Mouse (Mus musculus) gastrocnemius, postnatal 10 days (tissue): ENCODE data around the gene Slc10a7. TPM values are rescaled to one million over a fixed set of nuclear protein-coding genes. Genes with fewer than 3 reads are reported as not detected.
"Not testable (repeated sequence)": the region's sequence is repeated elsewhere in the genome, so short reads cannot be mapped to it uniquely, and the experiment has no call there.

Experiments used
- DNase-seq: peaks from one replicate; pipeline ENCODE4 v3.0.0; 2021; ENCODE audit warnings: mixed read lengths
- total RNA-seq, 2 experiments: library from RNA; stranded (reverse); gene quantifications; 2 replicates each; pipeline ENCODE4 v1.2.3; 2021

Slc10a7 gene
- total RNA-seq, 2 experiments from 2014 or later: 10.1 to 11.0 TPM

DNA sequence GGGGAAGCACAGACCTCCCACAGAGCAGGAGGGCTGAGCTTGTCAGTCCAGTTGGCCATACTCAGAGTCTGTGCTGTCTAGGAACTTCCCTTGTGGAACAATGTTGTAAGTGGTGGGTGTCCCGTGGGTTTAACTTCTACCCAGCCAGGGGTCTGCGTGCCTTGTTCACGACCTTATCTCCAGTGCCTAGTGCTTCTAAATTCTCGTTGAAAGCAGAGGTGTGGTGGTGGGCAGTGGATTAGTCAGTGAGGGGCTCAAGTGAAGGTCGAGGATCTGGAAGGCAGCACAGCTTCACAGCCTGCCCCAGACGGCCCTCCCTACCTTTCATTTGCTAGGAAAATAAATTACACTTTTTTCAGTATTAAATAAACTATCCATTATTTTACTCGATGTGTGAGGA is 161.1 kb downstream of the Slc10a7 start:
- DNase-seq: no peak

DNA sequence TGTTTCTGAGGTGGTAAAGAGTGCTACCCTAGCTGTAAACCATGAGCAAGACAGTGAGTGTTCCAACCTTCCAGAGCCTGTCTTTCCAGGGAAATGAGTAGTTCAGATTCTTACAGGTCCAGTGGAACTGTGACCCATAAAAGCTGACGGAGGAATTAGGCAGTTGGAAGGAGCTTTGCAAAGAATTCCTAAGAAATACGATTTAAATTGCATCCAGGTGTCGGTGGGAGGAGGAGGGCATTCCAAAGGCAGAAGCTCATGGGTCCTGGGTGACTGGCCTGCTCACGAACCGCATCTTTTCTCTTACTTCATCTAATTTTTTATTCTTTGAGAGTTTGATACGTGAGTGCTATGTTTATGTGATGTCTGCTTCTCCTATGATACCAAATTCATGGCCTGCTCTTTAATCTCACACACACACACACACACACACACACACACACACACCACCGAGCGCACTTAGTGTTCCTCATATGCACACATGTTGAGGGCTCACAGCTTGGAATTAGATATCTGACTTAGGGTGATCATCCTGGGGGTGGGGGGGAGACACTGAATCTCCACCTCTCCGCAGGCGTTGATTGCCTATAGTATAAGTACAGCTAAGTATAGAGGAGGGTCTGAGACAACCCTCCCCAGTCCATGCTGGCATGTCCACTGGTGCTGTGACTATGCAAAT is 169.5 kb downstream of the Slc10a7 start:
- DNase-seq: no peak

DNA sequence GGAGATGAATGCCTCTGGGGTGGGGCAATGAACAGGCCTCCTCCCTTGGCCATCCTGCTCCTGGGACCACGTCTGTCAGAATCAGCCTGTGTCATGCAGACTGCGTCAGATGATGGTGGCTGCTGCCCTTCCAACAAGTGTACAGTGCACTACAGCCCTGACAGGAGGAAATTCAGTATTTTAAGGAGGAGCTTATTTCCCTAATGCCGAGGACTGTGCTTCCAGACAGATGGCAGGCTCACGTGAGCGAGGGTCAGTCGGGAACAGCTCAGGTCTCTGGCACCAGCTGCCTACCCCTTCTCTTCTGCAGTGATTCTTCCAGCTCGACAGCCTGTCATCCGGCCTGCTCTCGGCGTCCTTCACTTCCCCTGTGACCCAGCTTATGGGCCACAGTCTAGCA is 181.6 kb downstream of the Slc10a7 start:
- no peak for DNase-seq

DNA sequence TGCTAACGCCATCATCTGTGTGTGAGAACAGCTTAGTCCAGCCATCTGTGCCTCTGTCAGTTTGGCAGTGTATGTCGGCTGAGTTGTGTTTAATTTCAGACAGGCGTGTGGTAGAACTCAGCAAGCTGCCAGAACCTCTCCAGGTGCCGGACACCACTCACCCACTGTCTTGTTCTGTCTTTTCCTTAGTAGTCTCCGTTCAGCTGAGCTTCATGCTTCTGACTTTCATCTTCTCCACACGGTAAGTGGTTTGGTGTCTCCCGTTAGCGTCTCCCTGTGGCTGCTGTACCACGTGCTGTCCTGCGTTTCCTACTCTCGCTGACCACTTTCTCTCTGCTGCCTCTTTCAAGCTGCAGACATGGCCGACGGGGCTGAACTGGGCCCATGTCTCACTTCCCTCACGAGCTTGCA is 189.2 kb downstream of the Slc10a7 start:
- no peak for DNase-seq

DNA sequence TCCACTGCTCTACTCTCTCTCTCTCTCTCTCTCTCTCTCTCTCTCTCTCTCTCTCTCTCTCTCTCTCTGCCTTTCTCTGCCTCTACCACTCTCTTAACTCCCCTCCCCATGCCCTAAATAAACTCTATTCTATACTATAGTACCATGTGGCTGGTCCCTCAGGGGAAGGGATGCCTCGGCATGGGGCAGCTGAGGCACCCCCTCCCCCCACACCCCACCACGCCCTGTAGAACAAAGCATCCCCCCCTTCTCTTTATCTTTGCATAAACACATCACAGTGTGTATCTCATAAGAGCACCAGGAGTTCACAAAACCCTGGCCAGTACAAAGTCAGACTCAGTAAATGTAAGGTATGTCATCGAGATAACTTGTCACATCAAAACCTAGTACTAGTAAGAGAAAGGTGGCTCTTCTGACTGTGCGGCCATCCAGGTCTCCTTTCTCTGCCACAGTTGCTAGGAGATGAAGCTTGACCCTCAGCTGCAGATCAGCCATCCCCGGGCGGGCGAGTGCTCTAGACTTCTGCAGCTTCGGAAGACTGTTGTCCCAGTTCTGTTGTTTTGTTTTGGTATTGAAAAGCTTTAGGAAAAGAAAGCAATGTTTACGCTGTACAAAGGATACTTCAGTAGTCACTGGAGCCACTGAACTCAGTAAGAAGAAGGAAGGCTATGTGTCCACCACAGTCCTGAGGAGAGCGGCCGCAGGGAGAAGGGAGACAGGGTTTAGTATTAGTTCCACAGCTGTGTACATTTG is 194.1 kb downstream of the Slc10a7 start:
- DNase-seq: no peak

DNA sequence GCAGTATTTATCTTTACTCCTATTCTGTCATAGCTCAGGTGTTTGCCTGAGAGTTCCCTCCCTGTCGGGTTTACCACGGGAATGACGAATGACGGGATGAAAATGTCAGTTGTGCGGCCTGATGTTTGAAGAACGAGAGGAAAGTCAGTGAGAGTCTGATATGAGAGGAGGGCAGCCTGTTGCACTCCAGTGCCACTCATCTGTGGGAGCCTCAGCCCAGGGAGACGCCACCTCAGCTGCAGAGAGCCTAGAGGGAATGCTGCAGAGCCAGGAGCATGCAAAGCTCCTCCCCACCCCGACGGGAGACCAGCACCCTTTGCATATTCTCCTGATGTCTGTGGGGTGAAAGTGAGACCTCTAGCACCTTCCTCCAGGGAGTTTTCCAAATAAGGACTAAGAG is 196.8 kb downstream of the Slc10a7 start:
- DNase-seq: no peak

DNA sequence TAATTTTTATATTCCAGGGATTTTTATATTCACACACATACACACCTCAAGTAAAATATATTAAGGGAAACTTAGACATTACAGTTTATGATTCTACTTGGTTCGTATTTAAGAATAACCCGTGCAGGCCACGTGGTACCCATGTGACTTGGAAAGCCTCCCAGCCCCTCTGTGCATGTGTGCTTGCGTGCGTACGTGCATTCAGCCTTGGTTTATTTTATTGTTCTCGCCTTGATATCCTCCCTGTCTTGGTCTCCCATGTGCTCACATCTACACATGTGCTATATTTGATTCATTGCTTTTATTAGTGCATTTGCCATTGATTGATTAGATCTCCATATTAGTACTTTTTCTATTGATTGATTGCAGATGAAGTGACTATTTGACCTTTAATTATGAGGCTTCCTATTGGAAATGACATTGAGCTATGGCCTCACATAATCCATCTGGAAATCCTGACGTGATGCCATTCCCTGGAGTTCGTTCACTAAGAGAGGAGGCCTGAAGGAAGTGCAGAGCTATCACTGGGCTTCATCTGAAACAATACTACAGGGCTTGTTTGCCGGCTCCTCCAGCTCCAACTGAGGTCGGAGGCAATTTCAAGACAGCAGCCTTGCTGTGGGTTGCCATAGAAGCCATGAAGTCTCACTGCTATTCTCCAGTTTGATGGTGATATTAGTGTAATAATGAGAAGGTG is 200.9 kb downstream of the Slc10a7 start:
- DNase-seq: no peak

DNA sequence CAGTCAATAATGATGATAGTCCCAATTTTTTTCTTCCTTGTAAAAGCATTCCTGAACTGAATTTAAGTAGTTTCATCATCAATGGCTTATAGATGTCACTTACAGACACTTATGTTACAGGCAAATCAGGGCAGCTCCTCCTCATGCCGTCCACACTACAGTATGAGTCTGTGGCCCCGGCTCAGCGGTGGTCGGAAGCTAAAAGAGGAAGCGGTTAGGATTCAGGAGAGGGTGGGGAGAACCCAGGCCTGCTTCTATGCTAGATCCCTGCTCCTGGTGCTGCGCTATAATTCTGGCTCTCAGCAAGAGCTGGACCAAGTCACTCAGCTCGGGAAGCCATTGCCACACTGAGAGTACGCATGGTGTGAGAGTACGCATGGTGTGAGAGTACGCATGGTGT is 201.8 kb downstream of the Slc10a7 start:
- no peak for DNase-seq

DNA sequence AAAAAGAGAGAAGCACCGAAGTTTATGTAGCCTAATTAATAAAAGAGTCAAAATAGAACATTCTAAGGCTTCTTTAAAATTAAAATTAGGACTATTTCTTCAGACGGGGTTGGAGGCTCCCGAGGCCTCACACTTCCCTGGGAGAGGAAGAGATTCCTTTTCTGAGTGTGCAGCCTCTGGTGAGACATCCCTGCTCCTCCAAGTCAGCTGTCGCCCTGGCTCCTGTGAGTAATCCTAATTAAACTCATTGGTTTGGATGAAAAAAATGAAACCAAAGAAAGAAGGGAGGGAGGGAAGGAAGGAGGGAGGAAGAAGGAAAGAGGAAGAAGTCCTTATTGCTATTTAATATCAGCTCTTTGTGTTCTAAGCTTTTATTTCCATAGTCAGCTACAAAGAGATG is 205.7 kb downstream of the Slc10a7 start:
- no peak for DNase-seq

DNA sequence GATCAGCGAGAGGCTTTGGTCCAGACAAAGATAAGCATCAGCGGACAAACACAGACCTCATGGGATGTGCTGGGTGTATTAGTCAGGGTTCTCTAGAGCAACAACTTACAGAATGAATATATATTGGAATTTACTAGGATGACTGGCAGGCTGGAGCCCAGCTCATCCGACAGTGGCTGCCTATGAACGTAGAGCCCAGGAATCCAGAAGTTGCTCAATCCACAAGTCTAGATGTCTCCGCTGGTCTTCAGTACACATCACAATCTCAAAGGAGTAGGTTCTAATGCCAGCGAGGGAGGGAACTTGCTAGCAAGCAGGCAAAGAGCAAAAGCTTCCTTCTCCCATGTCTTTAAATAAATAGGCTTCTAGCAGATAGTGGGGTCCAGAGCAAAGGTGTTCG is 207.4 kb downstream of the Slc10a7 start:
- DNase-seq: no peak

DNA sequence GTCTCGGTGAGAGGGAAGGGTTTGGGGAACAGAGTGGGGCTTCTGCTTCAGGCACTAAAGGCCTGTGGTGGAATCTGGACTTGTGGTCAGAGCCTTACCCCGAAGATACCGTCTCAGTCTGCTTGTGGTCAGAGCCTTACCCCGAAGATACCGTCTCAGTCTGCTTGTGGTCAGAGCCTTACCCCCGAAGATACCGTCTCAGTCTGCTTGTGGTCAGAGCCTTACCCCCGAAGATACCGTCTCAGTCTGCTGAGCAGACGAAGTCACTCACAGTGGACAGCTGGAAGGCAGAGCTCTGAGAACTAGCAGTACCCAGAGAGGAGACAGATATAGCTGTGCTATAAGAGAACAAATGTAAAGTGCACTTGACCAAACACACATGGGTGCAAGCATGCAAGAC is 208.0 kb downstream of the Slc10a7 start:
- not testable (repeated sequence) for DNase-seq

DNA sequence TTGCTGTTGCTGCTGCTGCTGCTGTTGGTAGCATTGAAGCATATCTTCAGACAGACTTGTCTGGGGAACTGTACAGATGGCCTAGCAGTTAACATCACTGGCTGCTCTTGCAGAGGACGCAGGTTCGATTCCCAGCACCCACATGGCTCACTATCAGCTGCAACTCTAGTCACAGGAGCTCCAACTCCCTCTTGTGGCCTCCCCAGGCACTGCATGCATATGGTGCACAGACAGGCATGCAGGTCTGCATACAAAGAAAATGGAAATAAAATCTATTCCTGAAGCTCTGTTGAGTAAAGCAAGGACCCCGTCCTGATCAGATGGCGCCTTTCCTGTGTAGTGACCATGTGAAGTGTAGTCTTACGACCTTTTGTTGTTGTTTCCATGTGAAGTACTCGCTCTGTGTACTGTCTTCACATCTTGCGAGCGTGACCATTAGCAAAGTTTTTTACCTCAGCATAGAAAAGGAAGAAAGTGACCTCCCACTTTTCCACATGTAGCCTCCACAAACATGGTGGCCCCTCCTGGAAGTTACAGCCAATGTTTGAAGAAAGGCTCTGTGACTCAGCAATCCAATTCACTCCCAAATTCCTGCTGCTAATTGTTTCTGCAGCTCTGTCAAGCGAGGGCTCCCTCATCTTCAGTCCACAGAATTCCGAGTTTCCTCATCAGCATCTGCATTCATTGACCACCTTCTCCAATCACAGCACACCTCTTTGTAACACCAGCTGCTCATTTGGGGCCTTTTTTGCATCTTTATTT is 210.3 kb downstream of the Slc10a7 start:
- DNase-seq: no peak

DNA sequence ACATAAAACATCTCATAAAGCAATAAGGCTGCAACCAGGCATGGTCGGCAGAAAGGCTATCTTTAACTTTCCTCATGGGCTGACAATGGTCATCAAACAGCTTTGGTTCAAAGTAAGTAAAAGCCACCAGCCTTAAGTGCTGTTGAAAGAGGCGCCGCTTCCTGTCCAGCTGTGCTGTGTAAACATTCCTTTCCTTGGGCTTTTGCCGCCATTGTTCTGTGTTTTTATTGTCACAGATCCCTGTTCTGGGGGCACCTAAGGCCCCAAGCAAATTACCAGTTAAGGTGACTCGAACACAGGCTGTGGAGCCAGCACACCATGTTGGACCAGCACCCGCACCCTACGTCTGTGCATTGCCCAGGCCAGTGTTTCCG is 210.9 kb downstream of the Slc10a7 start:
- no peak for DNase-seq

DNA sequence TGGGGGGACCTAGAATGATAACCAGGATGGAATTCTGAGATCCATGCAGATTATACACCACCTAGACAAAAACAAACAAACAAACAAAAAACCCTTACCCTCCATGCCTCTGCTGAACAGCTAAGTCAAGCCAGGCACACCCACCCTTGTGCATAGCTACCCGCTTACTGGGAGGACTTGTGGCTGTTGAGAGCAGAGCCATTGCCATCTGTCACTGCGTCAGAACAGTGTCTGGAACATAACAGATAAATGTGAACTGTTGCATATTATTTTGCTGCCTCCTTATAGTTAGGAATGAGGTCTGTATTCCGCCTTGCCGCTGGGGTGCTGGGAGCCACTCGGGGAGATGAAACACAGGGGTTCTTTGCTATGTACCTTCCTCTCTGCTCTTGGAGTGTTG is 212.4 kb downstream of the Slc10a7 start:
- DNase-seq: no peak

DNA sequence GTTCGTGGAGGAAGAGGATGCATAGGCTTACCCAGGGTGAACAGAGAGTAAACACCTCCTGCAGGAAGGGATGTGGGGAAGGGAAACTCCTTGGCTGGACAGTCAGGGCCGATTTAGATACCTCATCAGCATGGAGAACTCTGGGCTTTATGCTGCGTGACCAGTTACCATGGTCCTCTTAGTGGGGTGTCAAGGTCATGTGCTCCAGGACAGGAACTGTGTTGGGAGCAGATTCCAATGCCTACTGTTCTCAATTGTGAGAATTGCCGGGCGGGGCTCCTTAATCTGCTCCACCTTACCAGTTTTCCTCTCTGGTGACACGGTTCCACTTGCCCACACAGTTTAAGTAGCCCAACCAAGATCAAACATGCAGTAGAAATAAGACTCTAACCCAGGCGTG is 213.1 kb downstream of the Slc10a7 start:
- no peak for DNase-seq

DNA sequence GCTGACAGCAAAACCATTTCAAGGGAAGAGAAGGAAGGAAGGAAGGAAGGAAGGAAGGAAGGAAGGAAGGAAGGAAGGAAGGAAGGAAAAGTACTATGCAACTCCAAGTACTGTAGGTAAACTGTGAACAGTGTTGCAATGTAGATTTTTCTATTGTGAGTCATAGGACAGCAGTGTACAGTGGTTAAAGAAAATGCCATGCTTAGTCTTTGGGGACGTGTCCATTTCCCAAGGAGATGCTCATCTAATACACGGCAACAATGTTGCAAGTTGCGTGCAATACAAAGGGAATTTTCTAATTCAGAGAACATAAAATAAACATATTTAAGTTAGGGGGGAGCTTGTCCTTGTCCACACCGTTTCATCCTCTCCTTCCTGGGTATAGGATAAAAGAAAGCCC is 215.7 kb downstream of the Slc10a7 start:
- no peak for DNase-seq

DNA sequence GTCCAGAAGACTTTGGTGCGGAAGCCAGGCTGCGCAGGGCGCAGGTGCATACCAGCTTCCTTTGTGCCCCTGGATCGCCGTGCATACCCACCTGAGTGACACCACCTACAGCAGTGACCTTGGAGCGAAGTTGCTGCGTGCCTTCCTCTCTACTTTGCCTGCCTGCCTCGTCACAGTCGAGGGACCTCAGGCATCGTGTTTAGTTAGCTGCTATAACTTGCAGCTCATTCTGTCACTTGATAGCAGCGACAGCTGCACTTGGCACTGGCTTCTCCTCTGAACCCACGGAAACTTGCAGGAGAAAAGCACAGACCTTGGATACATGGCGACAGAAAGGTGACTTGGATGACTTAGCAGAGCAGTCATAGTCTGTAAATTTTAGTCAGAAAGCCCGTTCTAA is 219.1 kb downstream of the Slc10a7 start:
- DNase-seq: no peak

DNA sequence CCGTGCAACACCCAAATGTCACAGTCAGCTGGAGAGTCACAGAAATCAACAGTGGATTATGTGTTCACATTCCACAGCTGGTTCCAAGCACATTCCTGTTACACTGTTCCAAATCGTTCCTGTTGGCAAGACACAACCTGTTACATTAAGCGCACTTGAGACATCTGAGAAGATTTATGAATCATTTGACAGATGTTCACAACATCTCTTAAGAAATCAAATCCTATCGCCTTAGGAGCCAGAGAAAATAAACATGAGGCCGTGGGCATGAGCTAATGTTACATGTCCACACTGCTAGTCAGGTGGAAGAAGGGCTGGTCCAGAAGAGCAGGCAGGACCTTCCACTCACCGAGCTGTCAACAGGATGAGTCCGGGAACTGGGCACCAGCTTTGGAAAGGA is 223.3 kb downstream of the Slc10a7 start:
- no peak for DNase-seq

DNA sequence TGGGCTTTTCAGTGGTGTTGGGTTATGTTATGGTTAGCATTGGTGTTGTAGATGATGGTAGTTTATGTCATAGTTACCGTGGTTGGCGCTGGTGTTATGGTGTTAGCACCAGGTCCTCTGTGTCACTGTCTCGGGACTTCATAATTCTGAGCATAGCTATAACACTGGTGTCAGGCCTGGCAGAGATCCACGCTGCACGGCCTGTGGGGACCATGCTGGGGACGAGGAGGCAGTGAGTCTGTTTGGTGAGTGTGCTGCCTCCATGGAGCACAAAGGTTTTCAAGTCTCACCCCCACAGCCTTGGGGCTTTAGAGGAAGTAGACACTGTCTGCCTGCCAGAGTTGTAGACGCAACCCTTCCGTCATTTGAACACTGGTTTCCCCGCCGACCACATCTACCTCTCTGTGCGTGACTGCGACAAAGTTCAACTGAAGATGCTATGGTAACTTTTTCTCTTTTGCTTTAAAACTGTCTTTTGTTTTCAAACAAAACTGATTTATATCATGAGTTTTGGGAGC is 223.9 kb downstream of the Slc10a7 start:
- no peak for DNase-seq

DNA sequence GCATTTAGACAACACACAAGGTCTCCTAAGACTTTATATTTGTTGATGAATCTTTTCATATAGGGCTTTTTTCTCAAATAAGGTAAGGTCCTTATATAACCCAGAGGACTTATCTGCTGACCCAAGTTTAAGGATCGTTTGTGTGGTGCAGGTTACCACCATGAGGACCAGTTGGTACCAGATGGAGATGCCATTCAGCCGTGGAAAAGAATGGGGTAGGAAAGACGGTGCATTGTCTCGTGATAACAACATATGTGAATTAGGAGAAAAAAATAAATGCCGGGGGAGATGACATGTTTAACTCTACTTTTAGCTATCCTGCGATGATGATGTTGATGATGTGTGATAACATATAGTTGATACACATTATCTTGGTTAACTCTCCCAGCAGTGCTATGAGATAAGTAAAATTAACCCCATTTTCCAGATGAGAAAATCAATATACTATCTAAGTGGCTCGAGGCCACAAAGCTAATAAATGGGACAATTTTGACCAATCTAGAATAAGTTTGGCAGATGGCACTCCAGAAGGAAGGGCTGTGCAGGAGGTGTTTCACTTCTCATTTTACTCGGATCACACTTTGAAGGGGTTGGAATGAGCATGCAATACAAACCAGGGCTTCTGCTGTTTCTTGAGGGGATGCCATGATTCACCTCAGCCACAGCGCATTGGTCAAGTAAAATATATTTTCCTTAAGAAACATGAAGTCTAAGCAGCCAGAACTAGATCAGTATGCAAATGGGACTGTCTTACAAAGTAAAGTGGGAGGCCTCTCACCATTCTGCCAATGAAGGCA is 225.8 kb downstream of the Slc10a7 start:
- DNase-seq: no peak

DNA sequence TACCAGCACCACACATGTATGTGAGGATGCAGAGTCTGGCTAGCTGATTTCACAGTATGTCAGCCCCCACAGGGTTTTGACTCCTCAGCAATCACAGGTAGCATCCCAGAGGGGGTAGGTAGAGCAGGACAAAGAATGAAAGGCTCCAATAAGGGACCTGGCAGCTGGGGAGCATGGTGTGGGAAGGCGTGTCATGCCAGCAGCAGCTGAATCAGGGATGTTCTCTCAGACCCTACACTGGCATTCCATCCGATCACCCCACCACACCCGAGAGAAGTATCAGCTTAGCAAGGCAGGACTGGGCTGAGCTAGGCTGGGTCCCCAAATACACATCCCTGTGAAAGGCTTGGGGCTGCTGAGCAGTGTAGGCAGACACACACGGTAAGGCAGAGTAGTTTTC is 229.2 kb downstream of the Slc10a7 start:
- DNase-seq: no peak

DNA sequence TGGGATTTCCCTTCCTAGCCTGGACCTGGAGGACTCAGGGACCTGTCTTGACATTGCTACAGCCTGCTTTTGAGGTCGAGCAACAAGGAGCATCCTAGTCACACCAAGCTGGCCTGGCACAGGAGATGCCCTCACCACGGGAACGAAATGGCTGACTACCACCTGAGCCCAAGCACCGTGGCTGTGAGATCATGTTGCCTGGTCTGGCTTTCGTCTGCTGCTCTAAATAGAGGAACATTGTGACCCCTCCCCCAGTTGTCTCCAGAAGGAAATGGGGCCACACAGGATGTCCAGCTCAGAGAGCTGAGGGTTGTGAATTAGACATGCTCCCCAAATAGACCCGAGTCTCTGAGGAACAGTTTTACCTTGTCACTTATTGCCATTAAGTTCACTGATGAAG is 231.8 kb downstream of the Slc10a7 start:
- no peak for DNase-seq
